Mouse (Mus musculus): ENCODE data around the gene Adcy6. TPM values are rescaled to one million over a fixed set of nuclear protein-coding genes. Genes with fewer than 3 reads are reported as not detected.

Adcy6 gene
- total RNA-seq, 1 experiment, result 15.3 TPM

DNA sequence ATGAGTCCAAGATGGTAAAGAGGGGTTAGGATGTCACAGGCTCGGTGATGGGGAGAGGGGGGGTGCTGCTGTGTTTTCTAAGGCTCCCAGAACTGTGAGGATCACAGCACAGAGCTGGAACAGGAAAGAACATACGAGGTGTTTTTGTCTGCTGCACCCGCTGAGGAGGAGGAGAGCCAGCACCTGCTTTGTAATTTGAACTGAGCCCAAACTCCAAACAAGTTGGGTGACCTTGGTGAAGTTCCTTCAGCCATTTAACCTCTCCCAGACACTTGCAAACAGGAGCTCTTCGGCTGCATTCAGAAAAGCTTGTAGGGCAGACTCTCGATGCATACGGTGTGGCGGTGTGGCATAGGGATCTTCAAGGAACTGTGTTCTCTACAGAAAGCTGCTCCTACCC is 24.5 kb downstream of the Adcy6 start:
- H3K27ac ChIP-seq (ENCODE audit: insufficient read depth, low read depth, low read length, poor library complexity, severe bottlenecking), result peak overlapping the region; percentile 16
- no peaks in the 10 kb centered on the region for H3K36me3 ChIP-seq (ENCODE audit: control insufficient read depth, insufficient read depth, low read length, poor library complexity, severe bottlenecking)
- H3K9ac ChIP-seq (ENCODE audit: insufficient read depth, low read depth, low read length, poor library complexity, severe bottlenecking), result peak overlapping the region; percentile 44; the same call in 1 of the 2 replicates
- DNase-seq (ENCODE audit: low read depth, low spot score), result no peak
- in situ Hi-C loops (cut with MboI; ENCODE audit: low sequenced_read_pairs in 2 of 2, unreplicated experiment in 2 of 2), result no loop called here
- peaks cover 6 to 7% of the 10 kb centered on the region in 2 experiments; a peak in 3 of 4 replicates for H3K4me1 ChIP-seq (ENCODE audit: control insufficient read depth in 2 of 2, insufficient read depth in 2 of 2, low read length in 2 of 2, poor library complexity in 1 of 2)
- H3K4me3 ChIP-seq (ENCODE audit: insufficient read depth in 1 of 2, low read depth in 1 of 2, low read length in 2 of 2, poor library complexity in 1 of 2, severe bottlenecking in 1 of 2), result no peak overlapping the region
- TF ChIP-seq ZNF384 (IDR thresholded peaks at IDR 0.05; ENCODE audit: low read depth, low read length) (no peak), ZC3H11A (IDR thresholded peaks at IDR 0.05; ENCODE audit: borderline replicate concordance, low read depth, low read length) (no peak), MAFK (IDR thresholded peaks at IDR 0.05; ENCODE audit: insufficient read depth, low read depth, low read length) (no peak), CHD2 (IDR thresholded peaks at IDR 0.05; ENCODE audit: low read depth, low read length) (no peak), HCFC1 (IDR thresholded peaks at IDR 0.05; ENCODE audit: borderline replicate concordance, insufficient read depth, low read length) (no peak)
- H3K9me3 ChIP-seq (ENCODE audit: control insufficient read depth, insufficient read depth, low read depth, low read length), result no peaks in the 10 kb centered on the region

DNA sequence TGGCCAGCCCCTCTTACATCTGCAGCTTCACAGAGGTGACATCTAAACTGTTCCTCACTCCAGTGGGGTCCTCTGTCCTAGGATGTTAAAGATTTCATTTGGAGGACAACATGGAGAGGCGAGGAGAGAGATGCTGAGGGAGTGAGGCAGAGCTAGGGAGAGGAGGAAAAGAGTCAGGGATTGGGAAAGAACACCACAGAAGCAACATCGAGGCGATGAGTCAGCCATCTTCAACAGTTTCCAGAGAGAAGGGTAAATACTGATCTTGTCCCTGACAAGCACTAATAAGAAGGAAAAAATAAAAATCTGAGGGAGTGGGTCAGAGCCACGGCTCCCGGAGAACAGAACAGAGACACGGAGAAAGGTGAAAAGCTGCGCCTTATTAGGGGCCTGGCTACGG is 26.9 kb downstream of the Adcy6 start:
- DNase-seq (ENCODE audit: low read depth, low spot score), result no peak
- in situ Hi-C loops (cut with MboI; ENCODE audit: low sequenced_read_pairs in 2 of 2, unreplicated experiment in 2 of 2), result no loop called here
- peaks cover 6 to 7% of the 10 kb centered on the region in 2 experiments; a peak in 3 of 4 replicates for H3K4me1 ChIP-seq (ENCODE audit: control insufficient read depth in 2 of 2, insufficient read depth in 2 of 2, low read length in 2 of 2, poor library complexity in 1 of 2)
- no peak for TF ChIP-seq ZNF384 (IDR thresholded peaks at IDR 0.05; ENCODE audit: low read depth, low read length)
- no peak for TF ChIP-seq MAFK (IDR thresholded peaks at IDR 0.05; ENCODE audit: insufficient read depth, low read depth, low read length)
- no peak for TF ChIP-seq CHD2 (IDR thresholded peaks at IDR 0.05; ENCODE audit: low read depth, low read length)
- no peak for TF ChIP-seq ZC3H11A (IDR thresholded peaks at IDR 0.05; ENCODE audit: borderline replicate concordance, low read depth, low read length)
- no peak for TF ChIP-seq HCFC1 (IDR thresholded peaks at IDR 0.05; ENCODE audit: borderline replicate concordance, insufficient read depth, low read length)
- no peaks in the 10 kb centered on the region for H3K9me3 ChIP-seq (ENCODE audit: control insufficient read depth, insufficient read depth, low read depth, low read length)
- no peaks in the 10 kb centered on the region for H3K36me3 ChIP-seq (ENCODE audit: control insufficient read depth, insufficient read depth, low read length, poor library complexity, severe bottlenecking)
- H3K4me3 ChIP-seq (ENCODE audit: insufficient read depth in 1 of 2, low read depth in 1 of 2, low read length in 2 of 2, poor library complexity in 1 of 2, severe bottlenecking in 1 of 2), result no peak overlapping the region
- no peak overlapping the region for H3K9ac ChIP-seq (ENCODE audit: insufficient read depth, low read depth, low read length, poor library complexity, severe bottlenecking)
- no peak overlapping the region for H3K27ac ChIP-seq (ENCODE audit: insufficient read depth, low read depth, low read length, poor library complexity, severe bottlenecking)

DNA sequence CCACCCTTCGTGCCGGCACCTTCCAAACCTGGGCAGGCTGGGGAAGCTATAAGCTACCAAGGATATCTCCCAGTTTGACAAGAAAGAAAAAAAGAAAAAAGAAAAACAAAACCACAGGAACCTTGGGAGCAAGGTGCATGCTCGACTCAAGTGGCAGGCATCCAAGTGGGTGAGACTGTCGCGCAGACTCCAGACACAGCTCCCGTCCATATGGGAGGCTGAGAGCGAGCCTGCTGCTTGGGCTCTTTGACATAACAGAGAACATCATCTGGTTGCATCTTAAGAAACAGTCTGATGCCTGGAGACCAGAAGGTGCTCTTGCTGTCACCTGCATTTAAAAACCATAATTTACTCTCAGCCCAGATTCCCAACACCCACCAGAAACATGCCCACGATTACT is 27.5 kb downstream of the Adcy6 start:
- DNase-seq (ENCODE audit: low read depth, low spot score), result no peak
- Histone ChIP-seq H3K9ac (ENCODE audit: insufficient read depth, low read depth, low read length, poor library complexity, severe bottlenecking) (no peak overlapping the region), H3K4me1 (ENCODE audit: control insufficient read depth in 2 of 2, insufficient read depth in 2 of 2, low read length in 2 of 2, poor library complexity in 1 of 2) (peaks cover 6 to 7% of the 10 kb centered on the region in 2 experiments; a peak in 3 of 4 replicates), H3K27ac (ENCODE audit: insufficient read depth, low read depth, low read length, poor library complexity, severe bottlenecking) (no peak overlapping the region), H3K36me3 (ENCODE audit: control insufficient read depth, insufficient read depth, low read length, poor library complexity, severe bottlenecking) (no peaks in the 10 kb centered on the region), H3K4me3 (ENCODE audit: insufficient read depth in 1 of 2, low read depth in 1 of 2, low read length in 2 of 2, poor library complexity in 1 of 2, severe bottlenecking in 1 of 2) (no peak overlapping the region), H3K9me3 (ENCODE audit: control insufficient read depth, insufficient read depth, low read depth, low read length) (no peaks in the 10 kb centered on the region)
- in situ Hi-C loops (cut with MboI; ENCODE audit: low sequenced_read_pairs in 2 of 2, unreplicated experiment in 2 of 2), result no loop called here
- TF ChIP-seq CHD2 (IDR thresholded peaks at IDR 0.05; ENCODE audit: low read depth, low read length), result no peak
- no peak for TF ChIP-seq MAFK (IDR thresholded peaks at IDR 0.05; ENCODE audit: insufficient read depth, low read depth, low read length)
- no peak for TF ChIP-seq ZC3H11A (IDR thresholded peaks at IDR 0.05; ENCODE audit: borderline replicate concordance, low read depth, low read length)
- no peak for TF ChIP-seq ZNF384 (IDR thresholded peaks at IDR 0.05; ENCODE audit: low read depth, low read length)
- TF ChIP-seq HCFC1 (IDR thresholded peaks at IDR 0.05; ENCODE audit: borderline replicate concordance, insufficient read depth, low read length), result no peak

DNA sequence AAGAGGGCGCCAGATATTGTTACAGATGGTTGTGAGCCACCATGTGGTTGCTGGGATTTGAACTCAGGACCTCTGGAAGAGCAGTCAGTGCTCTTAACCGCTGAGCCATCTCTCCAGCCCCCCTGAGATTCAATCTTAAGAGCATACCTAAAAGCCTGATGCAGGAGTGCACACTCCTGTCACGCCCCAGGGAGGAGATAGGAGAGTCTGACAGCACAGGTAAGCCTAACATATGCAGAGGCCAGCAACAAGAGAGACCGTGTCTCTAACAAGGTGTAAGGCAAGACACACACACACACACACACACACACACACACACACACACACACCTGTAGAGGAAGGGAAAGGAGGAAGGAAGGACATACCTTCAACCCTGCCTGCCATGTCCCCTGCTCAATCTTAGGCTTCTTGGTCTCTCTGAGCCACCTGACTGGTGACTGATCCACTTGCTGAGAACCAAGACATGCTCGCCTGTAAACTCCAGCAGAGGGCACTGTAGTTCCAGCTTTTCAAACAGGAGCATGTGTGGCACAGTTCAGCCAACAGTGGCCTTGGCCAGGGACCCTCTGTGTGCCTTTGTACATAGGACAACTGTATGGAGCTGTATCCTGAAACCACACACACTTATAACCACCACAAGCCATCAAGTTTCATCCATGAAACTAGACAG is 29.9 kb downstream of the Adcy6 start:
- H3K27ac ChIP-seq (ENCODE audit: insufficient read depth, low read depth, low read length, poor library complexity, severe bottlenecking), result no peak overlapping the region
- peaks cover 0 to 2% of the 10 kb centered on the region in 2 experiments; a peak in 2 of 4 replicates for H3K4me1 ChIP-seq (ENCODE audit: control insufficient read depth in 2 of 2, insufficient read depth in 2 of 2, low read length in 2 of 2, poor library complexity in 1 of 2)
- DNase-seq (ENCODE audit: low read depth, low spot score), result peak; percentile 89
- no peaks in the 10 kb centered on the region for H3K9me3 ChIP-seq (ENCODE audit: control insufficient read depth, insufficient read depth, low read depth, low read length)
- H3K9ac ChIP-seq (ENCODE audit: insufficient read depth, low read depth, low read length, poor library complexity, severe bottlenecking), result no peak overlapping the region
- in situ Hi-C loops (cut with MboI; ENCODE audit: low sequenced_read_pairs in 2 of 2, unreplicated experiment in 2 of 2), result loop anchor here in 1 of 2 experiments (5.0 kb wide), 1 partner anchor 37 kb away; no protein-coding TSS in a partner anchor
- TF ChIP-seq ZNF384 (IDR thresholded peaks at IDR 0.05; ENCODE audit: low read depth, low read length), result no peak
- peak; percentile 83 for TF ChIP-seq ZC3H11A (IDR thresholded peaks at IDR 0.05; ENCODE audit: borderline replicate concordance, low read depth, low read length)
- TF ChIP-seq HCFC1 (IDR thresholded peaks at IDR 0.05; ENCODE audit: borderline replicate concordance, insufficient read depth, low read length), result no peak
- no peaks in the 10 kb centered on the region for H3K36me3 ChIP-seq (ENCODE audit: control insufficient read depth, insufficient read depth, low read length, poor library complexity, severe bottlenecking)
- H3K4me3 ChIP-seq (ENCODE audit: insufficient read depth in 1 of 2, low read depth in 1 of 2, low read length in 2 of 2, poor library complexity in 1 of 2, severe bottlenecking in 1 of 2), result no peak overlapping the region
